Mouse (Mus musculus) intestine, postnatal 0 days (tissue): ENCODE data around the gene Npy4r. TPM values are rescaled to one million over a fixed set of nuclear protein-coding genes. Genes with fewer than 3 reads are reported as not detected.

Source experiments
- ATAC-seq: fragments of 200-750 bp; cut with Nextera tagmentation; 2 replicates; pipeline ENCODE4 v1.8.0; 2017; ENCODE audit warnings: mild to moderate bottlenecking, moderate TSS enrichment, moderate library complexity
- H3K27ac ChIP-seq: fragments of 300-500 bp; sonication (generic); 2 replicates; pipeline ENCODE4 v1.5.1; 2014; ENCODE audit warnings: mild to moderate bottlenecking, low read depth, low read length, moderate library complexity
- H3K27me3 ChIP-seq: fragments of 300-500 bp; sonication (generic); replicated peaks from 2 replicates; pipeline ENCODE4 v1.6.1; 2014; ENCODE audit warnings: low read length, mixed read lengths; ENCODE audit not compliant: control insufficient read depth, insufficient read depth
- H3K36me3 ChIP-seq: fragments of 300-500 bp; sonication (generic); 2 replicates; pipeline ENCODE4 v1.6.1; 2014; ENCODE audit warnings: mild to moderate bottlenecking, moderate library complexity; ENCODE audit not compliant: control insufficient read depth, insufficient read depth
- H3K4me1 ChIP-seq: fragments of 300-500 bp; sonication (generic); replicated peaks from 2 replicates; pipeline ENCODE4 v1.6.1; 2014; ENCODE audit warnings: antibody characterized with exemption, low read length, mixed read lengths; ENCODE audit not compliant: control insufficient read depth, insufficient read depth
- H3K4me2 ChIP-seq: fragments of 300-500 bp; sonication (generic); replicated peaks from 2 replicates; pipeline ENCODE4 v1.6.1; 2014; ENCODE audit warnings: low read depth, mild to moderate bottlenecking, moderate library complexity
- H3K4me3 ChIP-seq: fragments of 300-500 bp; sonication (generic); 2 replicates; pipeline ENCODE4 v1.5.1; 2014; ENCODE audit warnings: low read depth, low read length
- H3K9ac ChIP-seq: fragments of 300-500 bp; sonication (generic); 2 replicates; pipeline ENCODE4 v1.6.1; 2014; ENCODE audit warnings: mild to moderate bottlenecking, low read depth, low read length
- H3K9me3 ChIP-seq: fragments of 300-500 bp; sonication (generic); 2 replicates; pipeline ENCODE4 v1.6.1; 2016; ENCODE audit warnings: mixed run types; ENCODE audit not compliant: control insufficient read depth
- CTCF ChIP-seq: sonication (generic); IDR thresholded peaks from 2 replicates; pipeline ENCODE4 v1.5.1; 2016; ENCODE audit warnings: low read depth, mild to moderate bottlenecking, control low read depth, antibody characterized with exemption, moderate library complexity
- WGBS: fragments of 180-500 bp; shearing (Covaris S2); extraction: QIAGEN DNeasy Blood & Tissue Kit; methylation state at CpG from one replicate; pipeline ENCODE4 v1.1.7; 2014; 5-methylcytosine and 5-hydroxymethylcytosine counted together
- polyA plus RNA-seq: library from polyadenylated mRNA; unstranded; fragments of >200 nt; fragmentation: Nextera tagmentation; extraction: Ambion mirVana; gene quantifications from 2 replicates; pipeline ENCODE4 v1.2.1, GENCODE M21; 2015

The Npy4r gene
- polyA plus RNA-seq = 0.26 and 0.46 TPM in 2 replicates

DNA sequence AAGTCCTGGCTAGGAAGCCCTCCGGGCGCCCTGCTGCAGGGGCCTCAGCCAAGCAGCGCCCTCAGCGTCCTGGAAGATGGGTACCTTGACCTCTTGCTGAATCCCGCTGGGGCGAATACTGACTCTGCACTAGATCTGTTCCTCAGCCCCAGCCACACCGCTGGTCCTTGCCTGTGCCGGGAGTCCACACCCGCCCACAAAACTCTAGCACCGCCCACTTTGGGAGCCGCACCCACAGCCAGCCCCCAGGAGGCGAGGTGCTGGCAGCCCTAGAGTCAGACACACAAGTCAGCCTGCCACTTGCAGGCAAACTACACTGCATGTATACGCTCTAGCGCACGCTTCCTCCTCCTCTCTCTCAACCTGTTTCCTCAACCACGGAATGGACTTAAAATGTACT lies at the start of gene Npy4r:
Npy4r (minus strand) TSS at position 148 of the 400 bp plus-strand sequence.
- Histone ChIP-seq H3K9me3 (no peaks in the 10 kb centered on the region), H3K27me3 (0 out of 2 replicates have a peak, but pooled peaks cover 3% of the 10 kb centered on the region), H3K4me2 (peak within 1 kb of the TSS; percentile 42), H3K36me3 (no peaks in the 10 kb centered on the region), H3K4me3 (no peak within 1 kb of the TSS), H3K27ac (no peak within 1 kb of the TSS), H3K4me1 (no peaks in the 10 kb centered on the region), H3K9ac (no peak within 1 kb of the TSS)
- TF ChIP-seq CTCF = 0 out of 2 replicates have a peak, but pooled peaks have one; percentile 22
- peak; percentile 60; the same call in 1 of the 2 replicates for ATAC-seq
- WGBS = 9% methylated on average over 16 of the region's 16 CpGs

DNA sequence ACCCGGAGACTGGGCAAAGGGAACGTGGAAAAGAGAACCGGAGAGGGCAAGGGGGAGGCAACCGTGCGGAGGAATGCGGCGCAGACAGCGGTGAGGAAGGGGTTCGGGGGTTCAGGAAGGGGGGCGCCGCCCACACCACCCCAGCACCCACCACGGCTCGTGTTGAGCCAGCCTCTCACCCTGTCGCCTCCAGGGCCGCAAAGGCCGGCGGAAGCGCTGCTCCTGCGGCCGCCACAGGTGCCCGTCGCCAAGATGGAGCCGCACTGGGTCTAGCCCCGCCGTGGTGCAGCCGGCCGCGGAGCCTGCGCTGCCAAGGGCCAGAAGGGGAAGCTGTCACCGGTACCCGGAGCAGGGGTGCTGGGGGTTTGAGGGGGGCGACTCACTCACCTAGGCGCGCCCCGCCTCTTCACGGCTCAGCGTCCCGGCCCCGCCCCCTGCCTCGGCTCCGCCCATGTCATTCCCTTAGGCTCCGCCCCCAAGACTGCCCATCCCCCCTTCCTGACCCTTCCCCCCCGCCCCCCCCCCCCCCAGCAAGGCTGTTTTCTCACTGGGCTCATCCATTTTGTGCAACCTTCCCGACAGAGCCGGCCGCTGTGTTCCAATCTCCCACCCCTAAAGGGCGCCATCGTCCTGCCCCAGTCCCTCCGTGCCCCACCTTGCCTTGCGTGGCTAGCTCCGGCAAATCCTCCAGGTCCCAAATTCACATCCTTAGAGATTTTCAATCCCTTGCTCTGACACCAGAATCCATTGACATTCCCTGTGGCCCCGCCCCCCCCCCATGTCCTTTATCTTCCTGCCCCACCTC lies 49.1 kb upstream of the Npy4r start, which contains the start of gene Gprin2:
Gprin2 (minus strand) TSS at position 423 of the 805 bp plus-strand sequence.
- Histone ChIP-seq H3K9ac (peak within 1 kb of the TSS; percentile 32), H3K27me3 (peaks cover 10% of the 10 kb centered on the region), H3K9me3 (no peaks in the 10 kb centered on the region), H3K36me3 (no peaks in the 10 kb centered on the region), H3K27ac (no peak within 1 kb of the TSS), H3K4me2 (peak within 1 kb of the TSS; percentile 94), H3K4me1 (no peaks in the 10 kb centered on the region), H3K4me3 (peak within 1 kb of the TSS; percentile 64)
- TF ChIP-seq CTCF = no peak
- ATAC-seq = 0 out of 2 replicates have a peak, but pooled peaks have one; percentile 31
- 4% methylated on average over 44 of the region's 52 CpGs for WGBS

DNA sequence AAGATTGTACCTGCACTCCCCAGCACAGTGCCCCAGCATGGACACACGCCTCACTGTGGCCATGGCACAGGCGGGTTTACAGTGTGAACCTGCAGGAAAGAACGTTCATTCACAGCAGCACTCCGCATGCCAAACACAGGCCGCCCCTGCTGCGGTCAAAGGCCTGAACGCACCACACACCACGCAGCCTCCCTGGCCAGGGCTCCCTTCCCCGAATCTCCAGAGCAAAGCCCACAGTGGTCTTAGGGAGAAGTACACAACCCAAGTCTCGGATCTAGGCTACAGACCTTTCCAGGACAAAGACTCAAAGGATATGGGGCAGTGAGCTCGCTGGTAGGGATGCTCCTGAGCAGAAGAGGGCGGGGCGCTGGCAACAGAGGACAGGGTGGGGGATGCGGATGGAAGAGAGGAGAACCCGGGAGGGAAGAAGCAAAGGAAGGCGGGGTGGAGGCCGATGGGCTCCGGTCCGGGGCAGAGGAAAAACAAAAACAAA lies 48.5 kb upstream of the Npy4r start:
- Histone ChIP-seq H3K27ac (no peak overlapping the region), H3K36me3 (no peaks in the 10 kb centered on the region), H3K9ac (peak overlapping the region; percentile 32), H3K27me3 (peaks cover 10% of the 10 kb centered on the region), H3K4me1 (no peaks in the 10 kb centered on the region), H3K4me3 (peak overlapping the region; percentile 64), H3K4me2 (peak overlapping the region; percentile 94), H3K9me3 (no peaks in the 10 kb centered on the region)
- 11% methylated on average over 19 of the region's 19 CpGs for WGBS
- peak; percentile 39; the same call in 1 of the 2 replicates for ATAC-seq
- 0 out of 2 replicates have a peak, but pooled peaks have one; percentile 12 for TF ChIP-seq CTCF

DNA sequence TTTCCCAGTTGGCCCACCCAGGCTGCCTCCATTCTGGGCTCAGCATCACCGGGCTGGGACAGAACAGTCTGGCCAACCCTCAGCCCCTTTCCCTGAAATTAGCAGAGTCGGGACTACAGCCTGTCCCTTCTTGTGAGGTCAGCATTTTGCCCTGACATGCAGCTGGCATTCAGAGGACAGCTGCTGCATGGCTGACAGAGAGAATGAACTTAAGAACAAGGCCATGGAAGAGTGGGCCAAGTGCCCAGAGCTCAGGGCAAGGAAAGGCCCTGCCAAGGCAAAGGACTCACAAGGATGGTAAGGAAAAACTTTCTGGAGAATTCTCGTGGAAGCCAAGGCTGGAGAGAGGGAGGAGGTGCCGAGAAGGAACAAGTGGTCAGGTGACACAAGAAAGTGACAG lies 44.4 kb upstream of the Npy4r start:
- no peak for ATAC-seq
- Histone ChIP-seq H3K27ac (no peak overlapping the region), H3K4me3 (no peak overlapping the region), H3K9ac (no peak overlapping the region), H3K27me3 (peaks cover 10% of the 10 kb centered on the region), H3K9me3 (no peaks in the 10 kb centered on the region), H3K4me1 (no peaks in the 10 kb centered on the region), H3K36me3 (no peaks in the 10 kb centered on the region), H3K4me2 (no peak overlapping the region)
- WGBS = 47% methylated on average over 4 of the region's 4 CpGs
- TF ChIP-seq CTCF = no peak

DNA sequence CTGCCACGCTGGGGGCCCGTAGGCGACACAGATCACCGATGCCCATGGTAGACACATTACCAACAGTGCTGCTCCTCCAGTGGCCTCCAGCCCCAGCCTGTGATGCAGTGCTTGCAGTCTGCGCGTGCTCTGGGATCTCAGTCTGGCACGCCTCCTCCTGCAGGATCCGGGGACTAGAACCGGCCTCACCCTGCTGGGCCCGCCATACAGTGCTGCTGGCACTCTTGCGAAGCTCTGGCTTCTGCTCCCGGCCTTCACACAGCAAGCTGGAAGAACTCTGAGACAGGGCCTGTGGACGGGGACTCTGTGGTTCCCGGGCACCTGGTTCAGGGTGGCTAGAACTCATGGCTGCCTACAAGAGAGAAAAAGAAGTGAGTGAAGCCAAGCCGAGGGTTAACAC lies 43.2 kb upstream of the Npy4r start:
- Histone ChIP-seq H3K9ac (no peak overlapping the region), H3K4me2 (no peak overlapping the region), H3K4me1 (no peaks in the 10 kb centered on the region), H3K4me3 (no peak overlapping the region), H3K36me3 (no peaks in the 10 kb centered on the region), H3K27me3 (peaks cover 5% of the 10 kb centered on the region; the same call in 1 of the 2 replicates), H3K27ac (no peak overlapping the region), H3K9me3 (no peaks in the 10 kb centered on the region)
- WGBS = 89% methylated on average over 15 of the region's 15 CpGs
- ATAC-seq = no peak
- no peak for TF ChIP-seq CTCF

DNA sequence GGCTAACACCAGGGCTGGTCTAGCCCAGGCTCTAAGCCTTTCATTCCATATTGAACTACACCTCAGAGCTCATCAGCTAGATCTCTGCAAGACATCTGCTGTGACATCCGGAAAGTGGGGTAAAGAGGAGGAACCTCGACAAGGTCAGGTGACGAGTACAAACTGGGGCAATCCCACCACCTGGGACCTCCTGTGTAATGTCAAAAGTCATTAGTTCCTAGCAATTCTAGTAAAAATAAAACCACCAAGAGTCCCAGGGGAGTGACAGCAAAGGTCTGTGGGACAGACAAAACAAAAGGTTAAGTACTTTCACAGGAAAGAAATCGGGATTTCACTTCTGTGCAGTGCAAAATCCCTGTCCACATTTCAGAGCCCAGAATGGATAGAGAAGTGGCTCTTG lies 41.6 kb upstream of the Npy4r start:
- Histone ChIP-seq H3K4me3 (no peak overlapping the region), H3K4me2 (no peak overlapping the region), H3K9ac (no peak overlapping the region), H3K27me3 (no peaks in the 10 kb centered on the region), H3K36me3 (no peaks in the 10 kb centered on the region), H3K4me1 (no peaks in the 10 kb centered on the region), H3K27ac (no peak overlapping the region), H3K9me3 (no peaks in the 10 kb centered on the region)
- WGBS = 82% methylated on average over 4 of the region's 4 CpGs
- no peak for ATAC-seq
- TF ChIP-seq CTCF = no peak
